Mouse (Mus musculus) cortical plate, adult 2 months (tissue): ENCODE measurements at regions not wholly inside any gene's neighbourhood (a gene's known extent, or its start where the extent isn't known, plus 50 kb on each side); places are given as distances from the start of the nearest gene placed in this dataset.

Experiments
- H3K27ac ChIP-seq: fragments of 200-500 bp; 2 replicates; pipeline ENCODE4 v1.5.1; 2012; ENCODE audit warnings: low read length, control low read depth, inconsistent platforms; ENCODE audit not compliant: insufficient read depth
- H3K4me1 ChIP-seq: fragments of 200-500 bp; 2 replicates; pipeline ENCODE4 v1.6.1; 2011; ENCODE audit warnings: low read length; ENCODE audit not compliant: control insufficient read depth, insufficient read depth
- H3K4me3 ChIP-seq: fragments of 200-500 bp; 2 replicates; pipeline ENCODE4 v1.5.1; 2011; ENCODE audit warnings: mild to moderate bottlenecking, low read length, control low read depth; ENCODE audit not compliant: insufficient read depth
- CTCF ChIP-seq: fragments of 200-500 bp; IDR thresholded peaks from 2 replicates; pipeline ENCODE4 v1.5.1; 2011; ENCODE audit warnings: mild to moderate bottlenecking, control low read depth, low read length; ENCODE audit not compliant: insufficient read depth; ENCODE audit errors: extremely low read depth
- POLR2A ChIP-seq: fragments of 200-500 bp; IDR thresholded peaks from 2 replicates; pipeline ENCODE4 v1.6.1; 2011; ENCODE audit warnings: mild to moderate bottlenecking, low read length, control low read depth; ENCODE audit not compliant: insufficient read depth; ENCODE audit errors: extremely low read depth

- TF ChIP-seq POLR2A (no peak), CTCF (no peak)
- Histone ChIP-seq H3K4me3 (no peak overlapping the region), H3K4me1 (no peaks in the 10 kb centered on the region), H3K27ac (no peak overlapping the region)
Observed at GRCm38 (mm10) chr4:106202554-106202953, 113.5 kb upstream of the Usp24 start.

DNA sequence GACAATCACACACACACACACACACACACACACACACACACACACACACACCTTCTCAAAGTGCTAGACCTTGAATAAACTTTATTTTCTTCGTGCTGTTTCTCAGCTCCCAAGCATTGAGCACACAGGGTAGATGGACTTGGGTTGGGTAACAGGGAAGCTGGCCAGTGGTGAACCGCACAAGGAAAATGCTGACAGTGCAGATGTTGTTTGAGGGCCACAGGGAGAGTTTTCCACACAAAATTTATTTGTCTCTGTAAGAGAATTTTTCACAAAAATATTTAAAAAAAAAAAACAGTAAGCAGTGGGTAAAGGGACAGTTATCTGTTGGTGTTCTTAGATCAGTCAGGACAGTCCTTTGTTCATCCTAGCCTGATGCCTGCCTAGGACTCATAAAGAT, 110.8 kb upstream of the Usp24 start:
- Histone ChIP-seq H3K27ac (no peak overlapping the region), H3K4me1 (no peaks in the 10 kb centered on the region), H3K4me3 (no peak overlapping the region)
- TF ChIP-seq CTCF (no peak), POLR2A (no peak)

- no peak overlapping the region for H3K27ac ChIP-seq
- H3K4me3 ChIP-seq = no peak overlapping the region
- TF ChIP-seq CTCF (0 out of 2 replicates have a peak, but pooled peaks have one; percentile 3), POLR2A (no peak)
- H3K4me1 ChIP-seq = no peaks in the 10 kb centered on the region
Observed at GRCm38 (mm10) chr4:106206023-106206422, 110.0 kb upstream of the Usp24 start.

GRCm38 (mm10) chr4:106209465-106209864, 106.5 kb upstream of the Usp24 start:
- Histone ChIP-seq H3K27ac (no peak overlapping the region), H3K4me3 (no peak overlapping the region), H3K4me1 (no peaks in the 10 kb centered on the region)
- TF ChIP-seq POLR2A (no peak), CTCF (no peak)

- no peak overlapping the region for H3K27ac ChIP-seq
- no peak overlapping the region for H3K4me3 ChIP-seq
- TF ChIP-seq CTCF (peak; percentile 21; the same call in 1 of the 2 replicates), POLR2A (no peak)
- no peaks in the 10 kb centered on the region for H3K4me1 ChIP-seq
Observed at GRCm38 (mm10) chr4:106209975-106210374, 106.0 kb upstream of the Usp24 start.

DNA sequence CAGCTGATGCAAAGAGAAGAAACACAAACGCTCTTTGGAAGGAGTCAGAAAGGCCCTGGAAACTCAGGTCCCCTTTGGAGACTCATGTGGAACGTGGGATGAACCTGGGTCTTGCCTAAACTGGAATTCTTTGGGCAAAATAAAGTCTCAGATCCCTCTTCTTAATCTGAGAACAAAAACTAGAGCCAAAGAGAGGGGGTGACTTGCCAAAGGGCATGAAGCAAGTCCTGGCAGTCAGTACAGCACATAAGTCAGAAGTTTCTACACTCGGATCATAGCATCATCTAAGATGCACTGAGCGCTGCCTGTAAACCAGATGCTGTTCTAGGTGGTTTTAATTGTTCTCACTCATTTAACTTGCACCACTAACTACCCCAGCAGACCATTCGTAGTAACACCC, 101.8 kb upstream of the Usp24 start:
- no peaks in the 10 kb centered on the region for H3K4me1 ChIP-seq
- no peak overlapping the region for H3K4me3 ChIP-seq
- H3K27ac ChIP-seq = no peak overlapping the region
- no peak for TF ChIP-seq CTCF
- TF ChIP-seq POLR2A = no peak

DNA sequence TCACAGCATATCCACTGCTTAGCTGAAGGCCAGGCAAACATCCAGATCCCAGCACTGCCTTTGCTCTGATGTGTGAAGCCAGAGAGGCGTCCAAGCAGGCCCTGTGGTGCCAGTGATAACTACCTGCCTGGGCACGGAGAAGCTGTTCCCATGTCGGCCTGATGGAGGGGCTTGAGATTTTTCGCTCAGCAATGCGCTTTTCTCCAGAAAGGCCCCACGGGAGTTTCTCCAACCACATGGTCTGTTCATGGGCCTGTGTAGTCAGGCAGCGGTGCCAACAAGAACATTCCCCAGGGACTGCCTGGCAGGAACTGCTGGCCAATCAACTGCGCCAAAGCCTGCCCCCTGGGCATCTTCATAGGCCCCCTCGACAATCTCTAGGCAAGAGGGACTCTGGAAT, 95.4 kb upstream of the Usp24 start:
- Histone ChIP-seq H3K4me3 (no peak overlapping the region), H3K4me1 (0 out of 2 replicates have a peak, but pooled peaks cover 1% of the 10 kb centered on the region), H3K27ac (no peak overlapping the region)
- TF ChIP-seq POLR2A (no peak), CTCF (no peak)

DNA sequence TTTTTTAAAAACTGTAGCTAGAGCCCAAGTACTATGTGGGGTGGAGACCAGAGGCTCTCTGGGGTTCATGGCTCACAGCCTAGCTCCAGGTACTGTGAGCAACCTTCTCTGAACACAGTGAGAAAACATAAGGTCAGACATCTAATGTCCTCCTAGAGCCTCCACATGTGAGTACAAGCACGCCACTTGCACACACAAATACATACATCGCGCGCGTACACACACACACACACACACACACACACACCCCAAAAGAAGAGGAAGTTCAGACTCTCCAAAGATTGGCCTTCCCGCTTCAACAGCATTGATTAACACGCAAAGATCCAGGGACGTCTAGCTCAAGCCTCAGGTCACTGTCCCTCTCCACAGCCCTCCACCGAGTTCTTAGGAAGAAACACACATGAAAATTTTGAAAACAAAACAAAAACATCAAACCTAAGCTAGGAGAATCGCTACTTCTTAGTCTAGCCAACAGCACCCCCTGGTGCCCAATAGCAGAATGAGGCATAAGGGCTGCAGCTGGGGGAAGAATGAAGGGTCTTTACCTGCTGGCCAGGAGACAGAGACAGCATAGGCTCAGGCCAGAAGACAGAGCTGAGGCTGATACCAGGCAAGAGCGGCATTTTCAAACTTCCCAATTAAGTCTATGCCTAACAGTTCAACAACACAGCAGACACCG, 90.7 kb upstream of the Usp24 start:
- Histone ChIP-seq H3K4me3 (no peak overlapping the region), H3K4me1 (peaks cover 1% of the 10 kb centered on the region; the same call in 1 of the 2 replicates), H3K27ac (no peak overlapping the region)
- TF ChIP-seq POLR2A (no peak), CTCF (peak; percentile 84)

- H3K4me3 ChIP-seq = no peak overlapping the region
- no peak for TF ChIP-seq POLR2A
- peak; percentile 66 for TF ChIP-seq CTCF
- H3K4me1 ChIP-seq = peaks cover 3% of the 10 kb centered on the region; the same call in 1 of the 2 replicates
- no peak overlapping the region for H3K27ac ChIP-seq
Observed at GRCm38 (mm10) chr4:106227428-106227827, 88.6 kb upstream of the Usp24 start.

DNA sequence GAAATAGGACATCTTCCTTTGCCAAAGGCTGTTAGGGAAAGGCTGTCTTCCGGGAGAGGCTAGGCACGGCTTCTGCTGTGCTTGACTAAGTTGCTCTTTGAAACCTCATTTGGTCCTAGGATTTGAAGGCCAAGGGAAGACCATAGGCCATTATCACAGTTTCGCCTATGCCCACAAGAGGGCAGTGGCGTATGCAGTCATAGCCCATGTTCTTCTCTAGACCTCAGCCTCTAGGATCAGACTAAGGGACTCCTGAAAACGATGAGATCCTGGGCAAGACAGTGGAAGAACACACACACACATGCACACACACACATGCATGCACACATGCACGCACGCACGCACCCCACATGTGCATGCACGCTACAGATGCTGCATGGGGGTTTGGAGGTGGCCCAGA, 87.5 kb upstream of the Usp24 start:
- Histone ChIP-seq H3K4me3 (no peak overlapping the region), H3K4me1 (peaks cover 5% of the 10 kb centered on the region; the same call in 1 of the 2 replicates), H3K27ac (no peak overlapping the region)
- TF ChIP-seq POLR2A (no peak), CTCF (peak; percentile 98)
